Mouse (Mus musculus) left cerebral cortex, adult 6 months (tissue): Measurements from ENCODE around the gene 4933434E20Rik. TPM values are rescaled to one million over a fixed set of nuclear protein-coding genes. Genes with fewer than 3 reads are reported as not detected.

Experiments
- long read RNA-seq, 2 experiments: library from polyadenylated mRNA; unstranded; transcript quantifications; one replicate each; pipeline ENCODE4 v2.0.0; 2019 to 2020
- polyA plus RNA-seq: library from polyadenylated mRNA; unstranded; fragments of <200 nt; fragmentation: Nextera tagmentation; gene quantifications from 2 replicates; pipeline ENCODE4 v1.2.3, GENCODE M21; 2021

Gene 4933434E20Rik
- 379 and 544 TPM in 2 replicates for polyA plus RNA-seq
- long read RNA-seq, experiment 1, transcript 4933434E20Rik-209 (7 exons, 1,411 nt), result minor isoform, 21 of 345 reads
- long read RNA-seq, experiment 1, transcript 4933434E20Rik-208 (5 exons, 1,385 nt), result minor isoform, 8 of 345 reads
- long read RNA-seq, experiment 1, transcript 4933434E20Rik-206 (7 exons, 2,510 nt), result major isoform, 270 of 345 reads
- long read RNA-seq, experiment 1, partial matches to known transcripts, result 5 of 345 reads
- long read RNA-seq, experiment 1, other reads (novel, unspliced or antisense), result 40 of 345 reads
- long read RNA-seq, experiment 2, transcript 4933434E20Rik-208 (5 exons, 1,385 nt), result minor isoform, 17 of 367 reads
- long read RNA-seq, experiment 2, transcript 4933434E20Rik-209 (7 exons, 1,411 nt), result minor isoform, 9 of 367 reads
- long read RNA-seq, experiment 2, transcript 4933434E20Rik-206 (7 exons, 2,510 nt), result major isoform, 277 of 367 reads
- long read RNA-seq, experiment 2, partial matches to known transcripts, result 15 of 367 reads
- long read RNA-seq, experiment 2, other reads (novel, unspliced or antisense), result 47 of 367 reads

GRCm38 (mm10) chr3:90051441-90052350 is at the start of gene 4933434E20Rik:
Gene 4933434E20Rik, plus strand, starts transcription at chr3:90051636.

GRCm38 (mm10) chr3:90052351-90053241 is 1.2 kb downstream of the 4933434E20Rik start, which contains the start of gene Ubap2l:
Gene Ubap2l, minus strand, starts transcription at chr3:90052628.

GRCm38 (mm10) chr3:90072294-90072693 is 20.9 kb downstream of the 4933434E20Rik start, which contains the start of gene Tpm3:
Gene Tpm3, plus strand, starts transcription at chr3:90072649.

GRCm38 (mm10) chr3:90103938-90104337 is 52.5 kb downstream of the 4933434E20Rik start, which contains the start of gene Nup210l:
Gene Nup210l, plus strand, starts transcription at chr3:90104132.

Other genes with a start within 250 kb of the 4933434E20Rik start
- 0.27 and 0.67 TPM in 2 replicates for gene She, start 220.3 kb upstream of the 4933434E20Rik start, polyA plus RNA-seq
- gene Il6ra, start 138.4 kb upstream of the 4933434E20Rik start, polyA plus RNA-seq, result 1.7 and 2.9 TPM in 2 replicates
- 5.0 and 7.0 TPM in 2 replicates for gene Atp8b2, start 88.1 kb upstream of the 4933434E20Rik start, polyA plus RNA-seq
- 105 and 114 TPM in 2 replicates for gene Hax1, start 52.9 kb upstream of the 4933434E20Rik start, polyA plus RNA-seq
- gene Ubap2l, start 992 bp downstream of the 4933434E20Rik start, polyA plus RNA-seq, result 76.5 and 86.2 TPM in 2 replicates
- gene Tpm3, start 21.0 kb downstream of the 4933434E20Rik start, polyA plus RNA-seq, result 166 and 186 TPM in 2 replicates
- 0.04 TPM in 1 of 2 replicates, not detected in the other for gene Nup210l, start 52.5 kb downstream of the 4933434E20Rik start, polyA plus RNA-seq
- 2,956 and 3,020 TPM in 2 replicates for gene Rps27, start 162.0 kb downstream of the 4933434E20Rik start, polyA plus RNA-seq
- 7.3 and 9.6 TPM in 2 replicates for gene Rab13, start 162.1 kb downstream of the 4933434E20Rik start, polyA plus RNA-seq
- 86.5 and 88.1 TPM in 2 replicates for gene Jtb, start 180.0 kb downstream of the 4933434E20Rik start, polyA plus RNA-seq
- gene Creb3l4, start 191.9 kb downstream of the 4933434E20Rik start, polyA plus RNA-seq, result 0.34 and 0.60 TPM in 2 replicates
- gene Slc39a1, start 196.5 kb downstream of the 4933434E20Rik start, polyA plus RNA-seq, result 91.9 and 104 TPM in 2 replicates
- 9.5 and 15.9 TPM in 2 replicates for gene Crtc2, start 202.5 kb downstream of the 4933434E20Rik start, polyA plus RNA-seq
- gene Dennd4b, start 213.5 kb downstream of the 4933434E20Rik start, polyA plus RNA-seq, result 6.2 and 6.9 TPM in 2 replicates
- 9.9 and 10.3 TPM in 2 replicates for gene Gatad2b, start 241.5 kb downstream of the 4933434E20Rik start, polyA plus RNA-seq